Mouse (Mus musculus) stomach, embryonic 16.5 days (tissue): ENCODE data around the gene Plekhh3. TPM values are rescaled to one million over a fixed set of nuclear protein-coding genes. Genes with fewer than 3 reads are reported as not detected.
A peak's percentile ranks its signal among the peaks of the same experiment; 100 is the strongest.

Experiments used
- ATAC-seq: fragments of 200-750 bp; cut with Nextera tagmentation; 2 replicates; pipeline ENCODE4 v1.8.0; 2017; ENCODE audit warnings: moderate number of reproducible peaks, moderate TSS enrichment; ENCODE audit not compliant: insufficient read depth, low FRiP score
- H3K27ac ChIP-seq: fragments of 300-500 bp; sonication (generic); 2 replicates; pipeline ENCODE4 v1.5.1; 2014; ENCODE audit warnings: low read length
- H3K27me3 ChIP-seq: fragments of 300-500 bp; sonication (generic); 2 replicates; pipeline ENCODE4 v1.6.1; 2014; ENCODE audit warnings: low read length, control low read depth, mixed read lengths; ENCODE audit not compliant: control insufficient read depth, insufficient read depth
- H3K36me3 ChIP-seq: fragments of 300-500 bp; sonication (generic); 2 replicates; pipeline ENCODE4 v1.6.1; 2014; ENCODE audit warnings: low read length; ENCODE audit not compliant: control insufficient read depth, insufficient read depth
- H3K4me1 ChIP-seq: fragments of 300-500 bp; sonication (generic); 2 replicates; pipeline ENCODE4 v1.6.1; 2014; ENCODE audit warnings: low read length, control low read depth, mixed read lengths; ENCODE audit not compliant: control insufficient read depth, insufficient read depth
- H3K4me2 ChIP-seq: fragments of 300-500 bp; sonication (generic); 2 replicates; pipeline ENCODE4 v1.6.1; 2014; ENCODE audit warnings: low read depth, low read length, mixed read lengths
- H3K4me3 ChIP-seq: fragments of 300-500 bp; sonication (generic); replicated peaks from 2 replicates; pipeline ENCODE4 v1.5.1; 2014; ENCODE audit warnings: mild to moderate bottlenecking, low read length
- H3K9ac ChIP-seq: fragments of 300-500 bp; sonication (generic); 2 replicates; pipeline ENCODE4 v1.6.1; 2014; ENCODE audit warnings: low read length
- H3K9me3 ChIP-seq: fragments of 300-500 bp; sonication (generic); replicated peaks from 2 replicates; pipeline ENCODE4 v1.6.1; 2016; ENCODE audit warnings: low read length, control low read depth; ENCODE audit not compliant: control insufficient read depth
- WGBS: fragments of 180-500 bp; shearing (Covaris S2); extraction: QIAGEN DNeasy Blood & Tissue Kit; methylation state at CpG from one replicate; pipeline ENCODE4 v1.1.7; 2014; 5-methylcytosine and 5-hydroxymethylcytosine counted together
- polyA plus RNA-seq: library from polyadenylated mRNA; unstranded; fragments of >200 nt; fragmentation: Nextera tagmentation; extraction: Ambion mirVana; gene quantifications from 2 replicates; pipeline ENCODE4 v1.2.1, GENCODE M21; 2015

Gene Plekhh3
- polyA plus RNA-seq, 1 experiment from 2014 or later, result 18.7 TPM

DNA sequence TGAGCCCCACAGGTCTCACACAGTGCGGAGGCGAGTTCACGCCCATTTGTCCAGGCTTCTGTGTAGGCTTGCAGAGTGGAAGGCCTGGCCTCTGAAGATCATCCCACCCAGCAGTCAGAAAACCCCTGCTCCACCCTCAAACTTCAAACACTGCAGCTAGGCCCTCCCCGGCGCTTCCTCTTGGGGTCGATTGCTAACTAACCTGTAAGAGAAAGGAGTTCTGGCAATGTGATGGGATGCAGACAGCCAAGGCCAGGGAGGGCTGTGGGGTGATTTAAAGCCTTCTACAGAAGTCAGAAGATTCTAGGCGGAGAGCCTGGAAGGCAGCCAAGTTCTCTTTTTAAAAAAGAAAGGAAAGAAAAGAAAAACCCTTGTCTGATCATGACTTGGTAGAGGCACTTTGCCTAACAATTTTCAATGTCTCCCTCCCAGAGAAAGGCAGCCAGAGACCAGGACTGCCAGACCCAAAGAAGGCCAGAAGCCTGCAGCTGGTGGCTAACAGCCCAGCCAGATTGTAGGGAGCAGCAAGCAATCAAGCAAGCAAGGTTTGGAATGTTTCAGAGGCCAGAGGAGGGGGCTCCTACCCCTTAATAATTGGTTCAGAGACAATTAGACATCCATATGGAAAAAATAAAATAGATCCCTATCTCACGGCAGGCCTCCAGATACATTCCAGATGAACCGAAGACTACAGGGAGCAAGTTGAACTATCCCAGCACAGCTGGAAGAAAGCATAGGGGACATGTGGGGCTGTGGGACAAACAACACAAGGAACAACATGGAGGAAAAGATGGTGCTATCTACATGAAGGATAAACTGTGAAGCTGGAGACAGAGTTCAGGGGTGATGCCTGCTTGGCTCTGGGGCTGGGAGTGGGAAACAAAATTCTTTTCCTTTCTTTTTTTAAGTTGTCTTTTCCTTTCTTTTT, 21.7 kb downstream of the Plekhh3 start:
- 25% methylated on average over 9 of the region's 9 CpGs for WGBS
- peak; percentile 75 for ATAC-seq
- Histone ChIP-seq H3K27ac (peak overlapping the region; percentile 90), H3K36me3 (no peaks in the 10 kb centered on the region), H3K4me1 (peaks cover 17% of the 10 kb centered on the region), H3K9ac (peak overlapping the region; percentile 31; the same call in 1 of the 2 replicates), H3K4me2 (peak overlapping the region; percentile 27; the same call in 1 of the 2 replicates), H3K9me3 (no peaks in the 10 kb centered on the region), H3K4me3 (no peak overlapping the region), H3K27me3 (no peaks in the 10 kb centered on the region)

DNA sequence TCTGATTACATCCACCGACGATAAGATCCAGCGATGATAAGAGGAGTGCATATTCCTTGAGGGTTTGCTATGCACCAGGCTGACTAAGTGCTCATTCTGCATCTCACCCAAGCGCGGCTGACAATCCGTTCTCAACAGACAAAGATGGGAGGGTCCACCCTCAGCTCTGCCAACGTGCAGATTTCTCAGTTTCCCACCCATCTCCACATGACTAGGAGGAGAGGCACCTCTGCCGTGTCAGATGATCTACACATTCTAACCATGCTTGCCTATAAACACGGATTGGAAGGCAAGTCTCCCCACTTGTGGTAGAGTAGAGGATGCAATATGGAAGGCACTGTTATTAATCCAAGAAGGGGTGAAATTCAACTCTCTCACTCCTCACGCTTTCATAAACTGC, 22.4 kb downstream of the Plekhh3 start:
- Histone ChIP-seq H3K9ac (peak overlapping the region; percentile 31), H3K4me3 (no peak overlapping the region), H3K27ac (peak overlapping the region; percentile 90), H3K4me1 (peaks cover 17% of the 10 kb centered on the region), H3K36me3 (no peaks in the 10 kb centered on the region), H3K4me2 (peak overlapping the region; percentile 27; the same call in 1 of the 2 replicates), H3K9me3 (no peaks in the 10 kb centered on the region), H3K27me3 (no peaks in the 10 kb centered on the region)
- WGBS, result 50% methylated on average over 10 of the region's 10 CpGs
- peak; percentile 9; the same call in 1 of the 2 replicates for ATAC-seq

- Histone ChIP-seq H3K27ac (no peak overlapping the region), H3K4me2 (no peak overlapping the region), H3K36me3 (no peaks in the 10 kb centered on the region), H3K4me1 (peaks cover 20% of the 10 kb centered on the region), H3K27me3 (no peaks in the 10 kb centered on the region), H3K4me3 (no peak overlapping the region), H3K9me3 (no peaks in the 10 kb centered on the region), H3K9ac (no peak overlapping the region)
- no peak for ATAC-seq
- 35% methylated on average over 10 of the region's 10 CpGs for WGBS
These were observed 24.8 kb downstream of the Plekhh3 start for GRCm38 (mm10) chr11:101146377-101146776.

GRCm38 (mm10) chr11:101143338-101144225, 27.6 kb downstream of the Plekhh3 start:
- Histone ChIP-seq H3K36me3 (no peaks in the 10 kb centered on the region), H3K4me1 (peaks cover 17% of the 10 kb centered on the region), H3K9me3 (no peaks in the 10 kb centered on the region), H3K4me3 (peak overlapping the region; percentile 29), H3K27me3 (no peaks in the 10 kb centered on the region), H3K4me2 (peak overlapping the region; percentile 52), H3K9ac (peak overlapping the region; percentile 35; the same call in 1 of the 2 replicates), H3K27ac (no peak overlapping the region)
- 22% methylated on average over 18 of the region's 19 CpGs for WGBS
- no peak for ATAC-seq

DNA sequence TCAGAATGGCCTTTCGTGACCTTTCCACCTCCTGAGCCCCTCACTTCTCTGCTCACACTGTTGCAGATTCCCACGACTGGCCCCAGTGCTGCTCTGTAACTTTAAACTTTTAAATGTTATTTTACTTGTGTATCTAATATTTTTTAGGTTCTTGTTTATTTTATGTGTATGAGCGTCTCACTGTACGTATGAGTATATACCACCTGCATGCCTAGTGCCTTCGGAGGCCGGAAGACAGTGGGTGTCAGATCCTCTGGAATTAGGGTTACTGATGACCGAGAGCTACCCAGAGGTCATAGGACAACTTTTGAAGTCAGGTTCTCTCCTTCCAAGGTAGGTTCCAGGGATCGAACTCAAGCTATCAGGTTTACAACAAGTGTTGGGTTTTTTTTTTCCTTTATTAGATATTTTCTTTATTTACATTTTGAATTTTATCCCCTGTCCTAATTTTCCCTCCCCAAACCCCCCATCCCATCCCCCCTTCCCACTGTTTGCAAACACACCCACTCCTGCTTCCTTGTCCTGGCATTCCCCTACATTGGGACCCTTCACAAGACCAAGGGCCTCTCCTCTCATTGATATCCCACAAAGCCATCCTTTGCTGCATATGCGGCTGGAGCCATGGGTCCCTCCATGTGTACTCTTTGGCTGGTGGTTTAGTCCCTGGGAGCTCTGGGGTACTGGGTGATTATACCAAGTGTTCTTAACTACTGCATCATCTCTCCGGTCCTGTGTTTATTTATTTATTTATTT, 28.8 kb downstream of the Plekhh3 start:
- H3K36me3 ChIP-seq, result no peaks in the 10 kb centered on the region
- H3K27ac ChIP-seq, result peak overlapping the region; percentile 71; the same call in 1 of the 2 replicates
- no peak overlapping the region for H3K9ac ChIP-seq
- no peaks in the 10 kb centered on the region for H3K9me3 ChIP-seq
- H3K4me1 ChIP-seq, result peaks cover 12% of the 10 kb centered on the region
- H3K4me2 ChIP-seq, result no peak overlapping the region
- 83% methylated on average over 10 of the region's 10 CpGs for WGBS
- no peaks in the 10 kb centered on the region for H3K27me3 ChIP-seq
- H3K4me3 ChIP-seq, result no peak overlapping the region
- ATAC-seq, result no peak

DNA sequence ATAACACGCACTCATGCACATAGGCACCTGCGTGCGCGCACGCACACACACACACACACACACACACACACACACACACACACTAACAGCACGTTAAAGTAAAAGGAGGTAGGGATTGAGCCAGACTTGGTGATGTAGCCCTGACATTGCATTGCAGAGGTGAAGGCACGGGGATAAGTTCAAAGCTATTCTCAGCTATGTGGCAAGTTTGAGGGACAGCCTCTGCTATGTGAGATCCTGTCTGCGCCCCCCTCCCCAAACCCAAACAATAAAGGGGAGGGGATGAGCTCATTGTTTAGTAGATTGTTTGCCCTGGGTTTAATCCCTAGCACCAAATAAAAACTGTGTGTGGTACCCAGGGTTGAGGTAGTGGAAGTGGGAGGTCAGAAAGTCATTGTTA, 30.1 kb downstream of the Plekhh3 start:
- WGBS, result 83% methylated on average over 8 of the region's 8 CpGs

GRCm38 (mm10) chr11:101140164-101140819, 30.9 kb downstream of the Plekhh3 start:
- Histone ChIP-seq H3K9ac (peak overlapping the region; percentile 44), H3K4me1 (peaks cover 12% of the 10 kb centered on the region), H3K4me2 (peak overlapping the region; percentile 56), H3K36me3 (no peaks in the 10 kb centered on the region), H3K9me3 (no peaks in the 10 kb centered on the region), H3K4me3 (peak overlapping the region; percentile 33), H3K27me3 (no peaks in the 10 kb centered on the region), H3K27ac (peak overlapping the region; percentile 47)
- 33% methylated on average over 27 of the region's 27 CpGs for WGBS
- ATAC-seq, result no peak

More for the DNA sequence above, 30.1 kb downstream of the Plekhh3 start:
- Histone ChIP-seq H3K4me2 (no peak overlapping the region), H3K4me3 (no peak overlapping the region), H3K27me3 (no peaks in the 10 kb centered on the region), H3K27ac (no peak overlapping the region), H3K36me3 (no peaks in the 10 kb centered on the region), H3K9ac (no peak overlapping the region), H3K9me3 (no peaks in the 10 kb centered on the region), H3K4me1 (peaks cover 12% of the 10 kb centered on the region)
- no peak for ATAC-seq

GRCm38 (mm10) chr11:101138536-101139181, 32.5 kb downstream of the Plekhh3 start:
- peak overlapping the region; percentile 85 for H3K27ac ChIP-seq
- H3K9me3 ChIP-seq, result no peaks in the 10 kb centered on the region
- no peaks in the 10 kb centered on the region for H3K36me3 ChIP-seq
- H3K4me1 ChIP-seq, result peaks cover 11% of the 10 kb centered on the region
- peak overlapping the region; percentile 38 for H3K4me2 ChIP-seq
- 12% methylated on average over 15 of the region's 15 CpGs for WGBS
- H3K27me3 ChIP-seq, result no peaks in the 10 kb centered on the region
- H3K9ac ChIP-seq, result peak overlapping the region; percentile 13; the same call in 1 of the 2 replicates
- ATAC-seq, result peak; percentile 59; the same call in 1 of the 2 replicates
- H3K4me3 ChIP-seq, result peak overlapping the region; percentile 12
